Mouse (Mus musculus) liver, embryonic 14.5 days (tissue): ENCODE measurements around the gene Kat7. TPM values are rescaled to one million over a fixed set of nuclear protein-coding genes. Genes with fewer than 3 reads are reported as not detected.

ENCODE experiments used
- ATAC-seq: fragments of 200-750 bp; cut with Nextera tagmentation; 2 replicates; pipeline ENCODE4 v1.8.0; 2017; ENCODE audit warnings: moderate number of reproducible peaks, mild to moderate bottlenecking, moderate library complexity; ENCODE audit not compliant: insufficient read depth
- DNase-seq, 3 experiments: peaks; one replicate each; pipeline ENCODE4 v3.0.0-alpha.2; 2012 to 2013; ENCODE audit warnings: low read depth in 3 of 3, low spot score in 3 of 3
- H3K27ac ChIP-seq: fragments of 300-500 bp; sonication (generic); 2 replicates; pipeline ENCODE4 v1.5.1; 2014; ENCODE audit warnings: moderate library complexity, mild to moderate bottlenecking, control low read depth, inconsistent platforms
- H3K27me3 ChIP-seq: fragments of 300-500 bp; sonication (generic); 2 replicates; pipeline ENCODE4 v1.6.1; 2014; ENCODE audit warnings: mild to moderate bottlenecking, low read length, moderate library complexity; ENCODE audit not compliant: control insufficient read depth, insufficient read depth
- H3K36me3 ChIP-seq: fragments of 300-500 bp; sonication (generic); replicated peaks from 2 replicates; pipeline ENCODE4 v1.6.1; 2014; ENCODE audit warnings: low read depth; ENCODE audit not compliant: control insufficient read depth, insufficient read depth
- H3K4me1 ChIP-seq, 2 experiments: fragments of 200-500 bp in 1 of 2; fragments of 300-500 bp in 1 of 2; sonication (generic) in 1 of 2; replicated peaks; 2 replicates each; pipeline ENCODE4 v1.6.1; 2012 to 2014; ENCODE audit warnings: antibody characterized with exemption in 1 of 2, inconsistent platforms in 1 of 2, low read length in 1 of 2; ENCODE audit not compliant: control insufficient read depth in 2 of 2, insufficient read depth in 2 of 2
- H3K4me2 ChIP-seq: fragments of 300-500 bp; sonication (generic); 2 replicates; pipeline ENCODE4 v1.6.1; 2014; ENCODE audit warnings: low read depth, mild to moderate bottlenecking, control low read depth, moderate library complexity
- H3K4me3 ChIP-seq, 2 experiments: fragments of 200-500 bp in 1 of 2; fragments of 300-500 bp in 1 of 2; sonication (generic) in 1 of 2; 2 replicates each; pipeline ENCODE4 v1.5.1; 2012 to 2014; ENCODE audit warnings: low read depth in 2 of 2, low read length in 2 of 2, mild to moderate bottlenecking in 2 of 2, control low read depth in 1 of 2, inconsistent platforms in 1 of 2, moderate library complexity in 1 of 2; ENCODE audit not compliant: insufficient read depth in 1 of 2
- H3K9ac ChIP-seq: fragments of 300-500 bp; sonication (generic); replicated peaks from 2 replicates; pipeline ENCODE4 v1.6.1; 2014; ENCODE audit warnings: mild to moderate bottlenecking, control low read depth, moderate library complexity
- H3K9me3 ChIP-seq: fragments of 300-500 bp; sonication (generic); 2 replicates; pipeline ENCODE4 v1.6.1; 2016; ENCODE audit warnings: low read length, mixed read lengths; ENCODE audit not compliant: control insufficient read depth
- CTCF ChIP-seq: IDR thresholded peaks from 2 replicates; pipeline ENCODE4 v1.5.1; 2016; ENCODE audit warnings: antibody characterized with exemption, low read depth, control low read depth
- EP300 ChIP-seq: IDR thresholded peaks from 2 replicates; pipeline ENCODE4 v1.6.1; 2016; ENCODE audit warnings: antibody characterized with exemption, low read depth
- WGBS: fragments of 180-500 bp; shearing (Covaris S2); extraction: QIAGEN DNeasy Blood & Tissue Kit; methylation state at CpG from one replicate; pipeline ENCODE4 v1.1.7; 2014; ENCODE audit not compliant: insufficient replicate concordance; 5-methylcytosine and 5-hydroxymethylcytosine counted together
- polyA plus RNA-seq, 2 experiments: library from polyadenylated mRNA; depleted of rRNA in 1 of 2; stranded (reverse) in 1 of 2; unstranded in 1 of 2; fragments of >200 nt; fragmentation: Nextera tagmentation in 1 of 2; extraction: Ambion mirVana in 1 of 2; gene quantifications; 2 replicates each; pipeline versions ENCODE4 v1.2.1 to v1.2.3; 2012 to 2014

The Kat7 gene
- polyA plus RNA-seq, 2 experiments, result 19.4 to 23.6 TPM

GRCm38 (mm10) chr11:95350289-95350688 is 40.2 kb upstream of the Kat7 start:
- peaks cover 97% of the 10 kb centered on the region for H3K36me3 ChIP-seq
- ATAC-seq, result no peak
- 58% methylated on average over 6 of the region's 6 CpGs for WGBS
- H3K4me3 ChIP-seq, result no peak overlapping the region
- no peak overlapping the region for H3K9ac ChIP-seq
- peaks cover 24 to 28% of the 10 kb centered on the region in 2 experiments for H3K4me1 ChIP-seq
- no peak for DNase-seq
- no peak for TF ChIP-seq CTCF
- TF ChIP-seq EP300, result no peak
- H3K4me2 ChIP-seq, result no peak overlapping the region
- H3K9me3 ChIP-seq, result no peaks in the 10 kb centered on the region
- H3K27ac ChIP-seq, result no peak overlapping the region
- no peaks in the 10 kb centered on the region for H3K27me3 ChIP-seq

- peaks cover 90% of the 10 kb centered on the region for H3K36me3 ChIP-seq
- no peaks in the 10 kb centered on the region for H3K27me3 ChIP-seq
- peaks cover 34 to 40% of the 10 kb centered on the region in 2 experiments for H3K4me1 ChIP-seq
- H3K9me3 ChIP-seq, result no peaks in the 10 kb centered on the region
- peak overlapping the region; percentile 98 for H3K4me2 ChIP-seq
- DNase-seq (no peak), ATAC-seq (no peak)
- H3K4me3 ChIP-seq, result peak overlapping the region; percentile 3 to 6; a peak in 2 of 4 replicates
- peak overlapping the region; percentile 19 for H3K27ac ChIP-seq
- TF ChIP-seq EP300, result no peak
- no peak for TF ChIP-seq CTCF
- 81% methylated on average over 2 of the region's 2 CpGs for WGBS
- H3K9ac ChIP-seq, result 0 out of 2 replicates have a peak overlapping the region, but pooled peaks have one; percentile 20
These were observed 34.1 kb upstream of the Kat7 start for GRCm38 (mm10) chr11:95344181-95344580.

- no peaks in the 10 kb centered on the region for H3K9me3 ChIP-seq
- H3K27me3 ChIP-seq, result no peaks in the 10 kb centered on the region
- H3K27ac ChIP-seq, result peak overlapping the region; percentile 100
- peak overlapping the region; percentile 98 for H3K4me2 ChIP-seq
- ATAC-seq (no peak), DNase-seq (no peak)
- peaks cover 80% of the 10 kb centered on the region for H3K36me3 ChIP-seq
- H3K4me3 ChIP-seq, result peak overlapping the region; percentile 38 to 97
- TF ChIP-seq EP300 (no peak), CTCF (no peak)
- H3K4me1 ChIP-seq, result peaks cover 34 to 49% of the 10 kb centered on the region in 2 experiments
- peak overlapping the region; percentile 99 for H3K9ac ChIP-seq
- 72% methylated on average over 4 of the region's 4 CpGs for WGBS
These were observed 33.1 kb upstream of the Kat7 start for GRCm38 (mm10) chr11:95343180-95343579.

GRCm38 (mm10) chr11:95340664-95341063 is 30.6 kb upstream of the Kat7 start:
- WGBS, result 29% methylated on average over 5 of the region's 5 CpGs
- no peaks in the 10 kb centered on the region for H3K27me3 ChIP-seq
- peak overlapping the region; percentile 100 for H3K27ac ChIP-seq
- no peak for DNase-seq
- H3K36me3 ChIP-seq, result peaks cover 55% of the 10 kb centered on the region
- peak overlapping the region; percentile 98 for H3K4me2 ChIP-seq
- peak overlapping the region; percentile 99 for H3K9ac ChIP-seq
- H3K9me3 ChIP-seq, result no peaks in the 10 kb centered on the region
- no peak for TF ChIP-seq EP300
- TF ChIP-seq CTCF, result no peak
- peak overlapping the region; percentile 96 to 97 for H3K4me3 ChIP-seq
- H3K4me1 ChIP-seq, result peaks cover 40 to 60% of the 10 kb centered on the region in 2 experiments
- no peak for ATAC-seq

GRCm38 (mm10) chr11:95340259-95340658 is 30.2 kb upstream of the Kat7 start:
- DNase-seq, result no peak
- peak overlapping the region; percentile 96 to 97 for H3K4me3 ChIP-seq
- peaks cover 51% of the 10 kb centered on the region for H3K36me3 ChIP-seq
- no peak for ATAC-seq
- H3K9me3 ChIP-seq, result no peaks in the 10 kb centered on the region
- WGBS, result 60% methylated on average over 1 of the region's 1 CpGs
- H3K27me3 ChIP-seq, result no peaks in the 10 kb centered on the region
- H3K4me1 ChIP-seq, result peaks cover 44 to 64% of the 10 kb centered on the region in 2 experiments
- peak overlapping the region; percentile 99 for H3K9ac ChIP-seq
- H3K4me2 ChIP-seq, result peak overlapping the region; percentile 98
- TF ChIP-seq EP300 (no peak), CTCF (no peak)
- peak overlapping the region; percentile 100 for H3K27ac ChIP-seq
